Mouse (Mus musculus) embryonic fibroblast, embryonic 13.5 days (primary cell): ENCODE results near the gene Gm13276. TPM values are rescaled to one million over a fixed set of nuclear protein-coding genes. Genes with fewer than 3 reads are reported as not detected.
"Not testable (repeated sequence)": the region's sequence is repeated elsewhere in the genome, so short reads cannot be mapped to it uniquely, and the experiment has no call there.

Source experiments
- H3K27ac ChIP-seq: 2 replicates; pipeline ENCODE4 v1.5.1; 2012; ENCODE audit warnings: low read length, control low read depth, inconsistent platforms; ENCODE audit not compliant: insufficient read depth
- H3K4me1 ChIP-seq: 2 replicates; pipeline ENCODE4 v1.6.1; 2011; ENCODE audit warnings: low read length; ENCODE audit not compliant: control insufficient read depth, insufficient read depth
- H3K4me3 ChIP-seq: 2 replicates; pipeline ENCODE4 v1.5.1; 2011; ENCODE audit warnings: mild to moderate bottlenecking, control low read depth, low read length; ENCODE audit not compliant: insufficient read depth
- CTCF ChIP-seq: IDR thresholded peaks from 2 replicates; pipeline ENCODE4 v1.5.1; 2011; ENCODE audit warnings: mild to moderate bottlenecking, control low read depth, low read length, moderate library complexity, borderline replicate concordance; ENCODE audit not compliant: insufficient read depth
- POLR2A ChIP-seq: IDR thresholded peaks from 2 replicates; pipeline ENCODE4 v1.6.1; 2011; ENCODE audit warnings: low read depth, mild to moderate bottlenecking, control low read depth, low read length, moderate library complexity
- polyA plus RNA-seq: library from polyadenylated mRNA; stranded (reverse); fragments of >200 nt; gene quantifications from 2 replicates; pipeline ENCODE4 v1.2.4, GENCODE M21; 2011; ENCODE audit warnings: low read depth; ENCODE audit not compliant: missing spikeins, insufficient read length

Gene Gm13276
- polyA plus RNA-seq, 1 experiment: not detected

DNA sequence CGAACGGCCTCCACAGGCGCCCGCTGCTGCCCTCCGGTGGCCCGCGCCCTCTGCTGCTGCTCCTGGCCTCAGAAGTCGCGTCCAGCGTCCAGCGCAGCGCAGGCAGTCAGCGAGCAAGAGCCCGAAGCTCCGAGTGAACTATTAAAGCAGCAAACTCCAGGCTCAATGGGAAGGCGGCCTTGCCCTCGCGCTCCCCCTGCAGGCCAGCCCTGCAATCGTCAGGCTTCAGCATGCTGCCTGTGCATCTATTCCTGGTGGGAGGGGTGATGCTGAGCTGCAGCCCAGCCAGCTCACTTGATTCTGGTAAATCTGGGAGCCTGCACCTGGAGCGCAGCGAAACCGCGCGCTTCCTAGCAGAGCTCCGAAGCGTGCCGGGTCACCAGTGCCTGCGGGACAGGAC is 2.9 kb downstream of the Gm13276 start, which contains the start of gene Gm13277:
Gene Gm13277, plus strand, starts transcription at position 231 of the 400 bp plus-strand sequence.
- TF ChIP-seq CTCF: peak; percentile 43; the same call in 1 of the 2 replicates
- H3K4me3 ChIP-seq, H3K27ac ChIP-seq, H3K4me1 ChIP-seq: not testable (repeated sequence)

GRCm38 (mm10) chr4:88791250-88791649 is 5.7 kb downstream of the Gm13276 start, which contains the start of gene Gm13278:
TSS of gene Gm13278 (plus strand) at chr4:88791550.
- not testable (repeated sequence) for H3K4me1 ChIP-seq, H3K4me3 ChIP-seq, H3K27ac ChIP-seq

DNA sequence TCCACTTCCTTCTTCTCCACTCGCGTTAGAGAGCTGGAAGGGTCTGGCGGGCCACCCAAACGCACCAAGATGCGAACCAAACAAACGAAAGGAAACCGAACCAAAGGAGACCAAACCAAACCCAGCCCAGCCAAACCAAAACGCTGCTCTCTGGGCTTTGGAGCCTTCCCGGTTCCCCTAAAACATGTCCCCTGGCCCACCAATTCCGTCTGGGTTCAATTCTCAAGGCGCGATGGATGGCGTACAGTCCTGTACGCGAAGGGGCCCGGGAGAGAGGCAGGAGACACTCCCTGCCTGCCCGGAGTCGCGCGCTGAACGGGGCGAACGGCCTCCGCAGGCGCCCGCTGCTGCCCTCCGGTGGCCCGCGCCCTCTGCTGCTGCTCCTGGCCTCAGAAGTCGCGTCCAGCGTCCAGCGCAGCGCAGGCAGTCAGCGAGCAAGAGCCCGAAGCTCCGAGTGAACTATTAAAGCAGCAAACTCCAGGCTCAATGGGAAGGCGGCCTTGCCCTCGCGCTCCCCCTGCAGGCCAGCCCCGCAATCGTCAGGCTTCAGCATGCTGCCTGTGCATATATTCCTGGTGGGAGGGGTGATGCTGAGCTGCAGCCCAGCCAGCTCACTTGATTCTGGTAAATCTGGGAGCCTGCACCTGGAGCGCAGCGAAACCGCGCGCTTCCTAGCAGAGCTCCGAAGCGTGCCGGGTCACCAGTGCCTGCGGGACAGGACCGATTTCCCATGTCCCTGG is 8.6 kb downstream of the Gm13276 start, which contains the start of gene Gm13275:
Gene Gm13275, plus strand, starts transcription at position 552 of the 740 bp plus-strand sequence.
- H3K4me1 ChIP-seq, H3K27ac ChIP-seq, H3K4me3 ChIP-seq: not testable (repeated sequence)

DNA sequence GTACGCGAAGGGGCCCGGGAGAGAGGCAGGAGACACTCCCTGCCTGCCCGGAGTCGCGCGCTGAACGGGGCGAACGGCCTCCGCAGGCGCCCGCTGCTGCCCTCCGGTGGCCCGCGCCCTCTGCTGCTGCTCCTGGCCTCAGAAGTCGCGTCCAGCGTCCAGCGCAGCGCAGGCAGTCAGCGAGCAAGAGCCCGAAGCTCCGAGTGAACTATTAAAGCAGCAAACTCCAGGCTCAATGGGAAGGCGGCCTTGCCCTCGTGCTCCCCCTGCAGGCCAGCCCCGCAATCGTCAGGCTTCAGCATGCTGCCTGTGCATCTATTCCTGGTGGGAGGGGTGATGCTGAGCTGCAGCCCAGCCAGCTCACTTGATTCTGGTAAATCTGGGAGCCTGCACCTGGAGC is 11.6 kb downstream of the Gm13276 start, which contains the start of gene Gm13279:
Gene Gm13279, plus strand, starts transcription at position 301 of the 400 bp plus-strand sequence.
- H3K4me1 ChIP-seq, H3K27ac ChIP-seq, H3K4me3 ChIP-seq: not testable (repeated sequence)

DNA sequence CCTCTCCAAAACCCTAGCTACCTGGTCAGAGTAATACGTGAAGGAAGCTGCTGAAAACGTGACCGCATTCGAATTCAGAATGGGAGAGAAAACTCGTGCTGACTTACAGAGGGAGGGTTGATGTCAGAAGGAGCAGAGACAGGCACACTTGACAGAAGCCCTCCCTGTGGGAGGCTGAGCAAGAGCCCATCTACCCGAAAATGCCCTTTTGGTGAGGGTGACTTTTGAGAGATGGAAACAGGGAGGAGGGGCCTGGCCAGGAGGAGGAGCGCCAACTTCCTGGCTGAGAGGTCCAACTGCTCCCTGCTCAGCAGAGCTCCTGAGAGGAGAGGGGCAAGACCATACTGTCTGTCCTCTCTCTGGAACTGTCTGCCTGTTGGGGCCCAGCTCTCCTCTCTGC is 13.9 kb downstream of the Gm13276 start, which contains the start of gene Gm13285:
Gene Gm13285, plus strand, starts transcription at position 301 of the 400 bp plus-strand sequence.
- not testable (repeated sequence) for H3K4me3 ChIP-seq, H3K27ac ChIP-seq, H3K4me1 ChIP-seq

GRCm38 (mm10) chr4:88802954-88803353 is 17.4 kb downstream of the Gm13276 start, which contains the start of gene Gm13287:
TSS of gene Gm13287 (plus strand) at chr4:88803254.
- not testable (repeated sequence) for H3K4me1 ChIP-seq, H3K27ac ChIP-seq, H3K4me3 ChIP-seq

DNA sequence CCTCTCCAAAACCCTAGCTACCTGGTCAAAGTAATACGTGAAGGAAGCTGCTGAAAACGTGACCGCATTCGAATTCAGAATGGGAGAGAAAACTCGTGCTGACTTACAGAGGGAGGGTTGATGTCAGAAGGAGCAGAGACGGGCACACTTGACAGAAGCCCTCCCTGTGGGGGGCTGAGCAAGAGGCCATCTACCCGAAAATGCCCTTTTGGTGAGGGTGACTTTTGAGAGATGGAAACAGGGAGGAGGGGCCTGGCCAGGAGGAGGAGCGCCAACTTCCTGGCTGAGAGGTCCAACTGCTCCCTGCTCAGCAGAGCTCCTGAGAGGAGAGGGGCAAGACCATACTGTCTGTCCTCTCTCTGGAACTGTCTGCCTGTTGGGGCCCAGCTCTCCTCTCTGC is 19.7 kb downstream of the Gm13276 start, which contains the start of gene Gm13288:
Gene Gm13288, plus strand, starts transcription at position 301 of the 400 bp plus-strand sequence.
- not testable (repeated sequence) for H3K27ac ChIP-seq, H3K4me1 ChIP-seq, H3K4me3 ChIP-seq

DNA sequence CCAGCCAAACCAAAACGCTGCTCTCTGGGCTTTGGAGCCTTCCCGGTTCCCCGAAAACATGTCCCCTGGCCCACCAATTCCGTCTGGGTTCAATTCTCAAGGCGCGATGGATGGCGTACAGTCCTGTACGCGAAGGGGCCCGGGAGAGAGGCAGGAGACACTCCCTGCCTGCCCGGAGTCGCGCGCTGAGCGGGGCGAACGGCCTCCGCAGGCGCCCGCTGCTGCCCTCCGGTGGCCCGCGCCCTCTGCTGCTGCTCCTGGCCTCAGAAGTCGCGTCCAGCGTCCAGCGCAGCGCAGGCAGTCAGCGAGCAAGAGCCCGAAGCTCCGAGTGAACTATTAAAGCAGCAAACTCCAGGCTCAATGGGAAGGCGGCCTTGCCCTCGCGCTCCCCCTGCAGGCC is 20.3 kb downstream of the Gm13276 start:
- not testable (repeated sequence) for H3K27ac ChIP-seq, H3K4me1 ChIP-seq, H3K4me3 ChIP-seq

DNA sequence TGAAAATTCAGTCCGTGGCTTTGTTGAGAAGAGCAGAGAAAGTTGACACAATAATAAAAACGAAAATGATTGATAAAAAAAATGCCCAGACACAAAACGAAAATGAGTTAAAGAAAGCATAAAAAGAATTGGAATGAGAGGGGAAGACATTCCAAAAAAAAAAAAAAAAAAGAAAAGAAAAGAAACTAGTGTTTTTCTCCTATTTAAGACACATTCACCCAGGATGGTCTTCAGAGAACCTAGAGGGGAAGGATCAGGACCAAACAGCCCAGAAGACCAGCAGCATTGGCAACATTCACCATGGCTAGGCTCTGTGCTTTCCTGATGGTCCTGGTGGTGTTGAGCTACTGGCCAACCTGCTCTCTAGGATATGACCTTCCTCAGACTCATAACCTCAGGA is 30.4 kb downstream of the Gm13276 start, which contains the start of gene Ifna7:
Gene Ifna7, plus strand, starts transcription at position 301 of the 400 bp plus-strand sequence.
- H3K27ac ChIP-seq: no peak within 1 kb of the TSS
- H3K4me1 ChIP-seq: no peaks in the 10 kb centered on the region
- TF ChIP-seq CTCF (no peak), POLR2A (no peak)
- no peak within 1 kb of the TSS for H3K4me3 ChIP-seq

DNA sequence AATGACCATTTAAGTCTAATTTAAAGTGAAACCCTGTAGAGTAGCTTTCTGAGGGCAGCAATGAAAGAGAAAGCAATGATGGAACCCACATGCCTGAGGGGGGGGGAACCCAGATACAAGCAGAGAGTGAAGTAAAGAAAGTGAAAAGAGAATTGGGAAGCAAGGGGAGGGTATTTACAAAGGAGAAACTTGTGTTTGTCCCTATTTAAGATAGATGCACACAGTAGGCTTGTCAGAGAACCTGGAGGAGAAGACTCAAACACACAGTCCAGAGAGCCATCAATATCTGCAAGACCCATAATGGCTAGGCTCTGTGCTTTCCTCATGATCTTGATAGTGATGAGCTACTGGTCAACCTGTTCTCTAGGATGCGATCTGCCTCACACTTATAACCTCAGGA is 34.1 kb downstream of the Gm13276 start, which contains the start of gene Ifna11:
Gene Ifna11, plus strand, starts transcription at position 301 of the 400 bp plus-strand sequence.
- no peak within 1 kb of the TSS for H3K27ac ChIP-seq
- H3K4me3 ChIP-seq: no peak within 1 kb of the TSS
- H3K4me1 ChIP-seq: no peaks in the 10 kb centered on the region
- TF ChIP-seq CTCF (no peak), POLR2A (no peak)

DNA sequence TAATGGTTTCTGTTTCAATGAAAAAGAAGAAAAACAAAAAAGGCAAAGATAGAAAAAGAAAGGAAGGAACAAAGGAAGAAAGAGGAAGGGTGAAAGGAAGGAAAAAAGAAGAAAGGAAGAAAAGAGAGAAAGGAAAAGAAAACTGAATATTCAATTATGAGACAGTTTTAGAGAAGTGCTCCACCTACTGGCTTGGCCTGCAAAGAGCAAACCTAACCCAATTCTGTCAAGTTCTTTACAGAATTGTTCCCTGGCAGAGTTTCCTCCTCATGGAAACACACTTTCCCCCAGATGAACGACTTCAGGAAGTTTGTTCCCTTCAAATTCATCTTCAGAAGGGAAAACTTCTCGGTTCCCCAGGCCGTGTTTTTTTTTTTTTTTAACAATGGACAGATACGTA is 37.5 kb downstream of the Gm13276 start:
- Histone ChIP-seq H3K4me3 (no peak overlapping the region), H3K27ac (no peak overlapping the region), H3K4me1 (no peaks in the 10 kb centered on the region)
- no peak for TF ChIP-seq CTCF
- no peak for TF ChIP-seq POLR2A

- not testable (repeated sequence) for H3K4me3 ChIP-seq, H3K27ac ChIP-seq, H3K4me1 ChIP-seq
Observed at GRCm38 (mm10) chr4:88827116-88827515, 41.6 kb downstream of the Gm13276 start, which contains the start of gene Ifna6. TSS of gene Ifna6 (plus strand) at chr4:88827416.
